1 mouse cellular context compared by ENCODE assay signal in genomic region chr4:141564660-141565059, GRCm38 (mm10).
TF ChIP-seq lines count a peak whose summit lies in the region.

No protein-coding gene starts in this region.

TF ChIP-seq in MEL, 35 proteins besides CTCF, POLR2A, EP300 and RAD21:
- no peak for TF ChIP-seq ZC3H11A (IDR thresholded peaks at IDR 0.05; ENCODE audit: low read depth, low read length)
- peak; percentile 86 for TF ChIP-seq TBP (IDR thresholded peaks at IDR 0.05; ENCODE audit: low read depth, low read length)
- no peak for TF ChIP-seq MAZ (IDR thresholded peaks at IDR 0.05; ENCODE audit: low read depth, low read length)
- TF ChIP-seq POLR2AphosphoS5 (IDR thresholded peaks at IDR 0.05; ENCODE audit: borderline replicate concordance, low read depth, low read length): no peak
- no peak for TF ChIP-seq MEF2A (IDR thresholded peaks at IDR 0.05; ENCODE audit: extremely low read depth, insufficient replicate concordance, low read depth, low read length, poor library complexity, severe bottlenecking)
- no peak for TF ChIP-seq NRF1 (IDR thresholded peaks at IDR 0.05; ENCODE audit: insufficient read depth, low read depth, low read length, poor library complexity, severe bottlenecking)
- no peak for TF ChIP-seq GATA1 (IDR thresholded peaks at IDR 0.05; ENCODE audit: low read depth, low read length)
